Mouse (Mus musculus) cerebellum, postnatal 36 days (tissue): ENCODE results near the gene Melk.

Source experiments
- DNase-seq, 2 experiments: peaks; one replicate each; pipeline ENCODE4 v3.0.0; 2021 to 2022; ENCODE audit warnings: mixed read lengths in 2 of 2

Gene Melk

DNA sequence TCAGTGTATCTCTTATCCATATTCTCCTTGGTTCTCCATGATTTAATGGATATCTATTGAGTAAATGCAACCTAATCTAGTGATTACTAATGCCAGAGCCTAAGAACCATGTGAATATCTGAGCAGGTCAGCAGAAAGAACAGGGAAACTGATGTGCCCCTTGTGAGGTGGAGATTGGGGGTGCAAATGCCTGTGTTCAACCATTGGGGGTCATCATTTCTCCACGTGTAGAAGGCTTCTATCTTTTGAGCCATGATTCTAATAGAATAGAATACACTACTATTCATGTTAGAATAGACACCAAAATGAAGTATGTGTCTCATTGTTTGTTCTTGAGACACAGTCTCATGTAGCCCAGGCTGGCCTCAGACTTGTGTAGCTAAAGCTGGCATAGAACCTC lies 27.3 kb downstream of the Melk start:
- DNase-seq: no peak

DNA sequence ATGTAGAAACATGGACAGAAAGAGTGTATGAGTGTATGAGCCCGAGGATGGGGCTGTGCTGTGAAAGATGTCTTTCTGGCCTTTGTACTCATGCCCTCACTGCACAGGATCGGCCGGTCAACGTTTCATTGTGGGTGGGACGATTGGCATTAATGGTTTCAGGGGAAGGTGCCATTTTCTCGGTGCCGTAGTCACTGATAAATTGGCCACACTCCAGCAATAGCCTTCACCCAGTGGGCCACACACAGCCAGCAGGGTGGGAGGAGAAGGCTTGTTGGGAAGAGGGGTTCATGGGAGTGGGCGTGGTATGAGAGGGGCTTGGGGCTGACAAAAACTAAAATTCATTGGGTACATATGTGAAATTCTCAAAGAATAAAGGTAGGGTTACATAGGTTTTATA lies 34.3 kb downstream of the Melk start:
- no peak for DNase-seq

GRCm38 (mm10) chr4:44361670-44362069 lies 61.0 kb downstream of the Melk start:
- no peak for DNase-seq

DNA sequence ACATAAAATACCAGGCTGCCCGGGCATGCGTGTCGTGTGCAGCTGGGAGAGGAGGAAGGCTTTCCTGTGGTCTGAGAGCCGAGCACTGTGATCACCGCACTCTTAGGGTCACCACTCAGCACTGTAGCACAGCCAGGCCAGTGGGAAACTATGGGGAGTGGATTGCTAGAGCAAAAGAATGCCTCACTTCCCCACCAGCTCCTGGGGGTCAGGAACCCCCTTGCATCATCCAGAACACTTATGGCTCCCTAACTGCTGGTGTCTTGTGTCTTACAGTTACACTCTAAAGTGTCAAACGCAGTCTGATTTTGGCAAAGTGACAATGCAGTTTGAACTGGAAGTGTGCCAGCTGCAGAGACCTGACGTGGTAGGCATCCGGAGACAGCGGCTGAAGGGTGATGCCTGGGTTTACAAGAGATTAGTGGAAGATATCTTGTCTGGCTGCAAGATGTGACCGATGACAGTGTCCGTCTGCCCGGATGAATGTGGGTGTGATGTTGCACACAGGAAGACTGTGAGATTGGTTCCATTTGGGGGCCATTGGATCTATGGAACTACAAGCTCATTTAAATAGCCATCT lies 62.8 kb downstream of the Melk start:
- no peak for DNase-seq

GRCm38 (mm10) chr4:44392231-44393216 lies 91.8 kb downstream of the Melk start:
- no peak for DNase-seq

DNA sequence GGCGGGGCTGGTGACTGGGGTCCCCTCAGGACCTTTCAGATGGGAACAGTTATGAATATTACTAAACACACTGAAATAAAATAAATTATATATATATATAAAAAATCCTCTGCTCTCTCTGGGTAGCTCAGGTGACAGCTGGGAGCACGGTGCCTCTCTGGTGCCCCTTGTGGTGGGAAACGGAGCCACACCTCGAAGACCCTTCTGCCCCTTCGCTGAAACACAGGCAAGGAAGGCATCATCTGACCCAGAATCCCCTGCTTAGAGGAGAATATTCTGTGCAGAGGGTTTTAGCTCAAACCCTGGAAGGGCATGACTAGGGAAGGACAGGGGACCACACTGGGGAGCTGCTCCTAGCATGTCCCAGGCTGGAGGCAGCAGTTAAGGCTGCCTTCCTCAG lies 101.9 kb downstream of the Melk start:
- DNase-seq: no peak

DNA sequence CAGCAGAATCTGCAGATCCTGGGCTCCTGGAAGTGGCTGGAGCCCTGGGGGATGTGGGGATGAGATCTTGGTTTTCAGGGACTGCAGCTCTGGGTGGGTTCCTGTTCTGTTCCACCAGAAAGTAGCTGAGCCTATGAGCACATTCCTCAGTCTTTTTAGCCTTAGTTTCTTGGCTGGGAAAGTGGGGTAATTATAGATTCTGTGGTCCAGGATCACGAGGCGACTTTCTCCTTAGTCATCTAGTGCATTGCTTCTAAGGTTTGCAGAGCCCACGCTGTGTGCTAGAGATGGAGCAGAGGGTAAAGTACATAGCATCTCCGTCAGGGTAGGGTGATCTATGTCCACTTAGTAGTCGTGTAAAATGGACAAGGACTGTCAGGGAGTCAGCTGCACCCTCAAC lies 103.8 kb downstream of the Melk start:
- no peak for DNase-seq
